Mouse (Mus musculus): ENCODE data around the gene Rtbdn. TPM values are rescaled to one million over a fixed set of nuclear protein-coding genes. Genes with fewer than 3 reads are reported as not detected.

Rtbdn gene
- polyA plus RNA-seq, 1 experiment from 2014 or later: 0.21 TPM

DNA sequence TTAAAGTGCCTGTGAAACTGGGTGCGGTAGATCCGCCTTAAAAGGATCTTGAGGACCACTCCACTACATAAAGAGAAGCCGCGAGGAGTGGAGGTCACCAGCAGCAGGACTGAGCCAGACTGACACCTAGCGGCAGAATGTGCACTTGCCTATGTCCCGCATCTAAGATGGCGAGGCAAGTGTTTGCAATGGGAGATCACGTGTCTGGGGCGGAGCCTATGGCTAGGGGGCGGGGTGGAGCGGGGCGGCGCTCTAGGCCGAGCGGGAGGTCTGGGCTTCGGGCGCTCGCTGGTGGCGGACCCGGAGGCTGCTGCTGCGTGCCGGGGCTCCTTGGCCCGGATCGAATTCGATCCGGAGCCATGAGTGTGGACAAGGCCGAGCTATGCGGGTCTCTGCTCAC, 43.6 kb downstream of the Rtbdn start, which contains the start of gene Hook2:
Hook2 (plus strand) TSS at position 255 of the 400 bp plus-strand sequence.
- Histone ChIP-seq H3K4me3 (peak within 1 kb of the TSS; percentile 67), H3K27ac (peak within 1 kb of the TSS; percentile 85), H3K36me3 (no peaks in the 10 kb centered on the region), H3K4me1 (peaks cover 27% of the 10 kb centered on the region), H3K27me3 (ENCODE audit: insufficient read depth, poor library complexity, severe bottlenecking) (peaks cover 33% of the 10 kb centered on the region), H3K9me3 (no peaks in the 10 kb centered on the region)
- under 1% methylated on average over 28 of the region's 28 CpGs for WGBS
- DNase-seq (ENCODE audit: low spot score): peak; percentile 99

DNA sequence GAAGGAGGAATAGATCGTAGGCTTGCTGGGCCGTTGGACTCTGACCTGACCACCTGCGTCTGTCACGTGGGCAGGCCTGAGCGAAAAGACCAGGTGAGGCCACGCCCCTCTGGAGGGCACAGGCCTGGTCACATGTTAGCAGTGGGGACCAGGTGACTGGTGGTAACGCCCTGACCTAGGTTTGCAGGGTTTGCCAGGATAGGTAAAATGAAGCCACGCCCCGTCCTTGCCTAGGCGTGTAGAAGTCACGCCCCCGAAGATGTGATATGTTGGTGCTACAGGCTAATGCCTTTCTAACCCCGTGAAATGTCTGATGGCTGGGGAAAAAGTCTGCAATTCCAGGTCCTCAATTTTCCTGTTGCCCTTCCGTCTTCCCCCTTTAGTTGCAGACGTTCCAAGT, 44.0 kb downstream of the Rtbdn start:
- no peaks in the 10 kb centered on the region for H3K36me3 ChIP-seq
- peak overlapping the region; percentile 67 for H3K4me3 ChIP-seq
- peak overlapping the region; percentile 85 for H3K27ac ChIP-seq
- H3K27me3 ChIP-seq (ENCODE audit: insufficient read depth, poor library complexity, severe bottlenecking): peaks cover 38% of the 10 kb centered on the region
- DNase-seq (ENCODE audit: low spot score): peak; percentile 90
- WGBS: 1% methylated on average over 15 of the region's 15 CpGs
- no peaks in the 10 kb centered on the region for H3K9me3 ChIP-seq
- H3K4me1 ChIP-seq: peaks cover 27% of the 10 kb centered on the region

DNA sequence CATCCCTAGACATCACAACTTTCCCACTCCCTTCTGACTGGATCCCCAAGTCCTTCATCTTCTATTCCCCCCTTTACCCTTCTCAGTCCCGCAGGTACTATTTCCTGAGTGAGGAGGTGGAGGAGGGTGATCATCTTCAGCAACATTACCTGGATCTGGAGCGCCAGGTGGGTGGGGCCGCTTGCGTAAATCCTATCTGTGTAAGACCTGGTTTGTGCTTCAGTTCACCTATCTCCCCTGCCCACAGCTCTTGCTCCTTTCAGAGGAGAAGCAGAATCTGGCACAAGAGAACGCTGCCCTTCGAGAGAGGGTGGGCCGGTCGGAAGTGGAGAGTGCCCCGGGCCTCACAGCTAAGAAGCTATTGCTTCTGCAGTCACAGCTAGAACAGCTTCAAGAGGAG, 47.6 kb downstream of the Rtbdn start:
- no peak overlapping the region for H3K27ac ChIP-seq
- whole genome bisulfite sequencing: 88% methylated on average over 9 of the region's 9 CpGs

DNA sequence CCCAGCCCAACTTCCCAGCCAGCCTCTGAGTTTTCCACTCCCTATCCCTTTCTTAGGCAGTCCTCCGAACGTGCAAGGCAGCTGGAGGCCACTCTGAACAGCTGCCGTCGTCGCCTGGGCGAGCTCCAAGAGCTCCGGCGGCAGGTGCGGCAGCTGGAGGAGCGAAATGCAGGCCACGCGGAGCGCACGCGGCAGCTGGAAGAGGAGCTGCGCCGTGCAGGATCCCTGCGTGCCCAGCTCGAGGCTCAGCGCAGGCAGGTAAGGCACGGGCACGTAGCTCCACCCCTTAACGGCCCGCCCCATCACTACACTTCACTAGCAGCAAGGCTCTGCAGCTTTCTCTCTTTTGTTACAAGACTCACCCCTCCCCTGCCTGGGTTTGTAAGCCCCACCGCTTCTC, 48.9 kb downstream of the Rtbdn start:
- DNase-seq (ENCODE audit: low spot score): no peak
- peak overlapping the region; percentile 36 for H3K4me3 ChIP-seq
- H3K4me1 ChIP-seq: peaks cover 23% of the 10 kb centered on the region
- H3K27ac ChIP-seq: no peak overlapping the region
- H3K27me3 ChIP-seq (ENCODE audit: insufficient read depth, poor library complexity, severe bottlenecking): peaks cover 43% of the 10 kb centered on the region
- WGBS: 30% methylated on average over 25 of the region's 25 CpGs
- no peaks in the 10 kb centered on the region for H3K9me3 ChIP-seq
- H3K36me3 ChIP-seq: no peaks in the 10 kb centered on the region

More for the DNA sequence above, 47.6 kb downstream of the Rtbdn start:
- peaks cover 43% of the 10 kb centered on the region for H3K27me3 ChIP-seq (ENCODE audit: insufficient read depth, poor library complexity, severe bottlenecking)
- H3K4me3 ChIP-seq: no peak overlapping the region
- peaks cover 26% of the 10 kb centered on the region for H3K4me1 ChIP-seq
- H3K9me3 ChIP-seq: no peaks in the 10 kb centered on the region
- DNase-seq (ENCODE audit: low spot score): no peak
- no peaks in the 10 kb centered on the region for H3K36me3 ChIP-seq

DNA sequence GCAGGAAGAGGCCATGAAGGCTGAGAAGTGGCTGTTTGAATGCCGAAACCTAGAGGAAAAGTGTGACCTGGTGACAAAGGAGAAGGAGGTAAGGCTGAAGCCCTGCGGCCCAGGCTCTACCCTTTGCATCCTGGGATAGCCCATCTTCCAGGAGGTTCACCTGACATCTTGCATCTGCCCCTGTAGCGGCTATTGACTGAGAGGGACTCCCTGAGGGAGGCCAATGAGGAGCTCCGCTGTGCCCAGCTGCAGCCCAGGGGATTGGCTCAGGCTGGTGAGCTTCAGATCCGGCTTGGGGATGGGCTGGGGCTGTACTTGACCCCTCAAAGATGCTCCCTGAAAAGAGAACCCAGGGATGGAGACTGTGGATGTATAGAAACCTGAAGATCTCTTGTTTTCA, 50.2 kb downstream of the Rtbdn start:
- WGBS: 71% methylated on average over 5 of the region's 5 CpGs
- peaks cover 16% of the 10 kb centered on the region for H3K4me1 ChIP-seq
- H3K27me3 ChIP-seq (ENCODE audit: insufficient read depth, poor library complexity, severe bottlenecking): peaks cover 43% of the 10 kb centered on the region
- no peaks in the 10 kb centered on the region for H3K9me3 ChIP-seq
- H3K36me3 ChIP-seq: 0 out of 2 replicates have a peak, but pooled peaks cover 2% of the 10 kb centered on the region
- H3K27ac ChIP-seq: no peak overlapping the region
- no peak for DNase-seq (ENCODE audit: low spot score)
- H3K4me3 ChIP-seq: no peak overlapping the region

DNA sequence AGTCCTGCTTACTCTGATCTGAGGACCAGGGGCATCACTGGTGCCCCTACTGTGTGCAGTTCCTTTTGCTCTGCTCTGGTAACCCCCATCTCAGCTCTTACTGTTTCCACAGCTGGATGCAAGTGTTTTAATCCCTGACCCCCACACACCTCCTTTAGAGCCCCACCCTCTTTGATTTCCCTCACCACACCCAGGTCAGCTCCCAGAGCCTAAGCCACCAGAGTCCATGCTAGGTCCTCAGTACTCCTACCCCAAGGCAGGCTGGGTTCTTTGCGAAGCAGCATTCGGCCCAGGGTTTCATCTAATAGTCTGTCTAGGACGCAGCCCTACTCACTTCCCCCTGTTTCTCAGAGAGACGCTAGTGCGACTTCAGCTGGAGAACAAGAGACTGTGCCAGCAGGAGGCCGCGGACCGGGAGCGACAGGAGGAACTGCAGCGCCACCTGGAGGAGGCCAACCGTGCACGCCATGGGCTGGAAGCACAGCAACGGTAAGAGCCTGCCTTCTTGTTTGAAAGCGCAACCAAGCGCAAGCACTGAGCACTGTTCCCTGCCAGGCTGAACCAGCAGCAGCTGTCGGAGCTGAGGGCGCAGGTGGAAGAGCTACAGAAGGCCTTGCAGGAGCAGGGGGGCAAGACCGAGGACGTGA, 51.0 kb downstream of the Rtbdn start:
- peak overlapping the region; percentile 48; the same call in 1 of the 2 replicates for H3K27ac ChIP-seq
- H3K27me3 ChIP-seq (ENCODE audit: insufficient read depth, poor library complexity, severe bottlenecking): peaks cover 43% of the 10 kb centered on the region
- peak; percentile 94 for DNase-seq (ENCODE audit: low spot score)
- WGBS: 4% methylated on average over 19 of the region's 19 CpGs
- no peaks in the 10 kb centered on the region for H3K9me3 ChIP-seq
- H3K4me1 ChIP-seq: peaks cover 16% of the 10 kb centered on the region
- 0 out of 2 replicates have a peak, but pooled peaks cover 2% of the 10 kb centered on the region for H3K36me3 ChIP-seq
- H3K4me3 ChIP-seq: peak overlapping the region; percentile 32

Small RNAs within 50 kb of the gene (microRNA-seq; reads per million reads assigned to microRNA genes)
- gene Gm24197: not detected

Other genes with a start within 250 kb of the Rtbdn start
- gene Lyl1, start 245.5 kb upstream of the Rtbdn start, polyA plus RNA-seq (2016; fragmentation: Nextera tagmentation; extraction: Ambion mirVana): 18.5 and 19.3 TPM in 2 replicates
- 2.1 and 3.2 TPM in 2 replicates for gene G430095P16Rik, start 224.0 kb upstream of the Rtbdn start, polyA plus RNA-seq (2016; fragmentation: Nextera tagmentation; extraction: Ambion mirVana)
- gene Nfix, start 146.6 kb upstream of the Rtbdn start, polyA plus RNA-seq (2016; fragmentation: Nextera tagmentation; extraction: Ambion mirVana): 0.87 and 2.1 TPM in 2 replicates
- 5.3 TPM in 2 replicates for gene Dand5, start 124.2 kb upstream of the Rtbdn start, polyA plus RNA-seq (2016; fragmentation: Nextera tagmentation; extraction: Ambion mirVana)
- 57.3 and 60.5 TPM in 2 replicates for gene Gadd45gip1, start 115.5 kb upstream of the Rtbdn start, polyA plus RNA-seq (2016; fragmentation: Nextera tagmentation; extraction: Ambion mirVana)
- gene Rad23a, start 106.3 kb upstream of the Rtbdn start, polyA plus RNA-seq (2016; fragmentation: Nextera tagmentation; extraction: Ambion mirVana): 137 and 154 TPM in 2 replicates
- gene Calr, start 100.1 kb upstream of the Rtbdn start, polyA plus RNA-seq (2016; fragmentation: Nextera tagmentation; extraction: Ambion mirVana): 881 and 1,047 TPM in 2 replicates
- 80.8 and 108 TPM in 2 replicates for gene Farsa, start 90.0 kb upstream of the Rtbdn start, polyA plus RNA-seq (2016; fragmentation: Nextera tagmentation; extraction: Ambion mirVana)
- 51.7 and 64.6 TPM in 2 replicates for gene Syce2, start 74.9 kb upstream of the Rtbdn start, polyA plus RNA-seq (2016; fragmentation: Nextera tagmentation; extraction: Ambion mirVana)
- 43.8 and 45.3 TPM in 2 replicates for gene Gcdh, start 53.1 kb upstream of the Rtbdn start, polyA plus RNA-seq (2016; fragmentation: Nextera tagmentation; extraction: Ambion mirVana)
- gene Klf1, start 45.1 kb upstream of the Rtbdn start, polyA plus RNA-seq (2016; fragmentation: Nextera tagmentation; extraction: Ambion mirVana): 54.2 and 54.3 TPM in 2 replicates
- gene Dnase2a, start 38.4 kb upstream of the Rtbdn start, polyA plus RNA-seq (2016; fragmentation: Nextera tagmentation; extraction: Ambion mirVana): 3.2 and 3.8 TPM in 2 replicates
- 0.09 and 0.16 TPM in 2 replicates for gene Mast1, start 9.6 kb upstream of the Rtbdn start, polyA plus RNA-seq (2016; fragmentation: Nextera tagmentation; extraction: Ambion mirVana)
- gene Gm49661, start 22.4 kb downstream of the Rtbdn start, polyA plus RNA-seq (2016; fragmentation: Nextera tagmentation; extraction: Ambion mirVana): not detected in 2 replicates
- 810 and 835 TPM in 2 replicates for gene Prdx2, start 22.6 kb downstream of the Rtbdn start, polyA plus RNA-seq (2016; fragmentation: Nextera tagmentation; extraction: Ambion mirVana)
- 104 and 119 TPM in 2 replicates for gene Rnaseh2a, start 22.8 kb downstream of the Rtbdn start, polyA plus RNA-seq (2016; fragmentation: Nextera tagmentation; extraction: Ambion mirVana)
- gene Junb, start 31.7 kb downstream of the Rtbdn start, polyA plus RNA-seq (2016; fragmentation: Nextera tagmentation; extraction: Ambion mirVana): 9.5 and 11.4 TPM in 2 replicates
- 8.4 and 14.7 TPM in 2 replicates for gene Hook2, start 43.6 kb downstream of the Rtbdn start, polyA plus RNA-seq (2016; fragmentation: Nextera tagmentation; extraction: Ambion mirVana)
- gene Best2, start 67.5 kb downstream of the Rtbdn start, polyA plus RNA-seq (2016; fragmentation: Nextera tagmentation; extraction: Ambion mirVana): not detected in 2 replicates
- gene Asna1, start 78.3 kb downstream of the Rtbdn start, polyA plus RNA-seq (2016; fragmentation: Nextera tagmentation; extraction: Ambion mirVana): 149 and 157 TPM in 2 replicates
- 85.6 and 133 TPM in 2 replicates for gene Trir, start 79.8 kb downstream of the Rtbdn start, polyA plus RNA-seq (2016; fragmentation: Nextera tagmentation; extraction: Ambion mirVana)
- 27.2 and 28.4 TPM in 2 replicates for gene Tnpo2, start 89.9 kb downstream of the Rtbdn start, polyA plus RNA-seq (2016; fragmentation: Nextera tagmentation; extraction: Ambion mirVana)
- 20.2 and 21.0 TPM in 2 replicates for gene Fbxw9, start 113.1 kb downstream of the Rtbdn start, polyA plus RNA-seq (2016; fragmentation: Nextera tagmentation; extraction: Ambion mirVana)
- 0.51 and 0.57 TPM in 2 replicates for gene Gm5741, start 121.0 kb downstream of the Rtbdn start, polyA plus RNA-seq (2016; fragmentation: Nextera tagmentation; extraction: Ambion mirVana)
- 54.0 and 72.3 TPM in 2 replicates for gene Dhps, start 124.8 kb downstream of the Rtbdn start, polyA plus RNA-seq (2016; fragmentation: Nextera tagmentation; extraction: Ambion mirVana)
- 97.0 and 105 TPM in 2 replicates for gene Wdr83os, start 133.7 kb downstream of the Rtbdn start, polyA plus RNA-seq (2016; fragmentation: Nextera tagmentation; extraction: Ambion mirVana)
- 41.2 and 47.9 TPM in 2 replicates for gene Wdr83, start 134.3 kb downstream of the Rtbdn start, polyA plus RNA-seq (2016; fragmentation: Nextera tagmentation; extraction: Ambion mirVana)
- gene Man2b1, start 136.3 kb downstream of the Rtbdn start, polyA plus RNA-seq (2016; fragmentation: Nextera tagmentation; extraction: Ambion mirVana): 27.2 and 30.7 TPM in 2 replicates
- 0.84 and 1.00 TPM in 2 replicates for gene Zfp791, start 176.1 kb downstream of the Rtbdn start, polyA plus RNA-seq (2016; fragmentation: Nextera tagmentation; extraction: Ambion mirVana)
- gene Cks1brt, start 204.9 kb downstream of the Rtbdn start, polyA plus RNA-seq (2016; fragmentation: Nextera tagmentation; extraction: Ambion mirVana): not detected in 2 replicates

Data from heart, embryonic 10.5 days (tissue).